Mouse (Mus musculus) embryonic facial prominence, embryonic 13.5 days (tissue): ENCODE results near the gene Stat5a. TPM values are rescaled to one million over a fixed set of nuclear protein-coding genes. Genes with fewer than 3 reads are reported as not detected.

Experiments used
- ATAC-seq: fragments of 200-750 bp; cut with Nextera tagmentation; 2 replicates; pipeline ENCODE4 v1.8.0; 2017; ENCODE audit warnings: low read depth; ENCODE audit not compliant: insufficient number of reproducible peaks, insufficient read depth, low FRiP score, low TSS enrichment
- H3K27ac ChIP-seq: fragments of 300-500 bp; sonication (generic); 2 replicates; pipeline ENCODE4 v1.5.1; 2015; ENCODE audit warnings: moderate library complexity, mild to moderate bottlenecking, inconsistent platforms
- H3K27me3 ChIP-seq: fragments of 300-500 bp; sonication (generic); 2 replicates; pipeline ENCODE4 v1.6.1; 2015; ENCODE audit warnings: mild to moderate bottlenecking, inconsistent platforms
- H3K36me3 ChIP-seq: fragments of 300-500 bp; sonication (generic); 2 replicates; pipeline ENCODE4 v1.6.1; 2015; ENCODE audit warnings: mild to moderate bottlenecking, inconsistent platforms
- H3K4me1 ChIP-seq: fragments of 300-500 bp; sonication (generic); 2 replicates; pipeline ENCODE4 v1.6.1; 2015; ENCODE audit warnings: inconsistent platforms
- H3K4me2 ChIP-seq: fragments of 300-500 bp; sonication (generic); 2 replicates; pipeline ENCODE4 v1.6.1; 2015; ENCODE audit warnings: moderate library complexity, mild to moderate bottlenecking, inconsistent platforms
- H3K4me3 ChIP-seq: fragments of 300-500 bp; sonication (generic); 2 replicates; pipeline ENCODE4 v1.5.1; 2015; ENCODE audit warnings: mild to moderate bottlenecking, inconsistent platforms
- H3K9ac ChIP-seq: fragments of 300-500 bp; sonication (generic); 2 replicates; pipeline ENCODE4 v1.6.1; 2015; ENCODE audit warnings: mild to moderate bottlenecking, inconsistent platforms
- H3K9me3 ChIP-seq: fragments of 300-500 bp; sonication (generic); 2 replicates; pipeline ENCODE4 v1.6.1; 2016; ENCODE audit warnings: inconsistent platforms
- WGBS: fragments of 180-500 bp; shearing (Covaris S2); methylation state at CpG from one replicate; pipeline ENCODE4 v1.1.7; 2015; ENCODE audit warnings: mixed read lengths; 5-methylcytosine and 5-hydroxymethylcytosine counted together
- polyA plus RNA-seq: library from polyadenylated mRNA; unstranded; fragments of >200 nt; fragmentation: Nextera tagmentation; extraction: Ambion mirVana; gene quantifications from 2 replicates; pipeline ENCODE4 v1.2.1, GENCODE M21; 2015

The Stat5a gene
- polyA plus RNA-seq, 1 experiment from 2014 or later, result 4.9 TPM

DNA sequence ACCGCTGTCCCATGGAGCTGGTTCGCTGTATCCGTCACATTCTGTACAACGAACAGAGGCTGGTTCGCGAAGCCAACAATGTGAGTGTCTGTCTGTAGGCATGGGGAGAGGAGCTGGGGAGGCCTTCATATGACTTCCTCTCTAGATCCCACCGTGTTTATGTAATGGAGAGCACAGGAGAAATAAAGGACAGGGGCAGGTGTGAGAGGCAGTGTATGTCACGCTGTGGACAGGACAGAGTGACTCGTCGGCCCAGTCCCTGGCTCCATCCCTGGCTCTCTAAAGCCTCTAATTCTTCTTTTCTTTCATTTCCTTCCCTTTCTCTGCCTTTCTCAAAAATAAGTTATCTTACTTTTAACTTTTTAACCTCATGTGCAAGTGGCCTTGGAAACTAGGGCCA is 4.0 kb downstream of the Stat5a start:
- H3K27ac ChIP-seq, result no peak overlapping the region
- H3K4me2 ChIP-seq, result no peak overlapping the region
- ATAC-seq, result no peak
- no peaks in the 10 kb centered on the region for H3K36me3 ChIP-seq
- H3K9ac ChIP-seq, result no peak overlapping the region
- H3K4me3 ChIP-seq, result no peak overlapping the region
- H3K27me3 ChIP-seq, result peaks cover 31% of the 10 kb centered on the region
- H3K9me3 ChIP-seq, result no peaks in the 10 kb centered on the region
- WGBS, result 87% methylated on average over 10 of the region's 10 CpGs
- H3K4me1 ChIP-seq, result peaks cover 18% of the 10 kb centered on the region

DNA sequence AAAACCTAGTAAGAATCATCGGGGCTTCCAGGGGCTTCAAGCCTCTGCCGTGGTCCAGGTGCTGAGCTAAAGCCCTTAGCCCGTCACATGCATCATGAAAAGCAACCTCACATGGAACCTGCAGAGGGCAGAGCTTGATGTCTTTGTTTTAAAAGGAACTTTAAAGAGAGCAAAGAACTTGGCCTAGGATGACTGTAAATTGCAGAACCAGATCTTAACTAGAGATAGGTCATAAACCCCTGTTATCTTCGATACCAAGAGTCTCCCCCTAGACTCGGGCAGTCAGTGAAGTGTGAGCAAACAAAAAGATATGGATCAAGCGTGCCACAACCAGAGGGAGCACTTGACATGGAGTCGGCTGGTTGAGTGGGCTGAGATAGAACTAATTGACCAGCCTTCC is 6.5 kb downstream of the Stat5a start:
- H3K36me3 ChIP-seq, result no peaks in the 10 kb centered on the region
- H3K27me3 ChIP-seq, result peaks cover 15% of the 10 kb centered on the region
- no peaks in the 10 kb centered on the region for H3K9me3 ChIP-seq
- H3K4me1 ChIP-seq, result peaks cover 2% of the 10 kb centered on the region
- H3K4me3 ChIP-seq, result no peak overlapping the region
- H3K27ac ChIP-seq, result no peak overlapping the region
- H3K4me2 ChIP-seq, result no peak overlapping the region
- no peak for ATAC-seq
- 84% methylated on average over 7 of the region's 7 CpGs for WGBS
- no peak overlapping the region for H3K9ac ChIP-seq

DNA sequence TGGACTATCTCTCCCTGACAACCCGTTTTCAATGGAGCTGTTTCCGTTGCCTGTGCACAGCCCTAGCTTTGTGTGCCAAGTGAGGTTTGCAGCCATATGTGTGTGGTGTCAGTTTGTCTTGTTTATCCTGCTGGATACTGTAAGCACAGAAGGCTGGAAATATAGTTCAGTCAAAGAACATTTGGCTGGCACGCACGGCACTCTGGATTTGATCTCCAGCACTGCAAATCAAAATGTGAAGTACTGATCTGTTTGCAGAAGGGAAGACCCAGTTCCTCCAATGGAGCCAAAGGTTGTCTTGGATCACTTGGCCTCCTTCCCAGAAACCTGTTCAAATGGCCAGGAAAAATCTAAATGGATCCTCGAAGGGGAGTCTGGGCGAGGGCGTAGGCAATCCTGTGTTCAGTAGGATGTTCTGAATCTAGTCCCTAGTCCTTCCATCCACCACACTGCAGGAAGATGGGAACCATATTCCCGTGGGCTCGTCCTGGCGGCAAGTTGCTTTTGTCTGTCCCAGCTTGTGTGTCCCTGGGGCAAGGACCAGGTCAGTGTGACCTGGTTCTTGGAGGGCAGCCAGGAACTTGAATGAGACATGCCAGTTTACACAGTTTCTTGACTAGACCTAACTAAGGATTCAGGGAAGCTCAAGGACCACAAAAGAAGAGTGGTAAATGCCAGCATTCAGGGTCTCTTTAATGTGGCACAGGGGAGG is 11.3 kb downstream of the Stat5a start:
- H3K36me3 ChIP-seq, result no peaks in the 10 kb centered on the region
- no peak for ATAC-seq
- no peaks in the 10 kb centered on the region for H3K27me3 ChIP-seq
- H3K9ac ChIP-seq, result no peak overlapping the region
- no peak overlapping the region for H3K4me2 ChIP-seq
- no peaks in the 10 kb centered on the region for H3K9me3 ChIP-seq
- no peak overlapping the region for H3K4me3 ChIP-seq
- no peaks in the 10 kb centered on the region for H3K4me1 ChIP-seq
- 73% methylated on average over 10 of the region's 10 CpGs for WGBS
- H3K27ac ChIP-seq, result no peak overlapping the region

DNA sequence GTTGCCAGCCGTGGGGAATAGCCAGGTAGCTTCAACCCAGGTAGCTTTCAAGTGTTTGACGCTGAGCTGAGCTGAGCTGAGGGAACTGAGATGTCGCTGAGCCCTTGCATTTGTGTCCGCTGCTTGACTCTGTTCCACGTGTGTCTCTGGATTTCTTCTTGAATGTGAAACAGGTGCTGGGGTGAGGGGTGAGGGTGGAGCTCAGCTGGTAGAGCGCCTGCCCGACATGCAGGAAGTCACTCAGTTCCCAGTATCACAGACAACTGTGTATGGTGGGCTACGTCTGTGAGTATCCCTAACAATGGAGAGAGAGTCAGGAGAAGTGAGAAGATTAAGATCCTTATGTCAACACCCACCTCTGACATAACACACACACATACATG is 11.8 kb downstream of the Stat5a start:
- Histone ChIP-seq H3K36me3 (no peaks in the 10 kb centered on the region), H3K4me1 (no peaks in the 10 kb centered on the region), H3K27ac (no peak overlapping the region), H3K9ac (no peak overlapping the region), H3K9me3 (no peaks in the 10 kb centered on the region), H3K27me3 (no peaks in the 10 kb centered on the region), H3K4me2 (no peak overlapping the region), H3K4me3 (no peak overlapping the region)
- ATAC-seq, result no peak
- 56% methylated on average over 8 of the region's 8 CpGs for WGBS

DNA sequence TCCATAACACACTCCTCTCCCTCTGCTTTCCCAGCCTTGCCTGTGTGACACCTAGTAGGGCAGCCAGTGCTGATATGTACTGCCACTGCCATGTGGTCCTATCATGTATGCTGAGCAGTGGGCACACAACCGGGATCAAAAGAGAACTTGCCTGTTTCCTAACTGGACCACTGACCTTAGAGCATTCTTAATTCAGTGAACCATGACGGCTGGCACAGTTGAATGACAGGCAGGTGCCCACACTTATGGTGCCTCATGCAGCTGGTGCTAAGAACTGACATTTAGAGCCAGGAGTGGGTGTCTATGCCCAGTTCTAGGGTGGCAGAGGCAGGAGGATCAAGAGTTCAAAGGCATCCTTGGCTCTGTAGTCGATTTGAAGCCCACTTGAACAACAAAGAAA is 16.6 kb downstream of the Stat5a start:
- H3K27me3 ChIP-seq, result no peaks in the 10 kb centered on the region
- no peak overlapping the region for H3K4me2 ChIP-seq
- no peaks in the 10 kb centered on the region for H3K4me1 ChIP-seq
- 80% methylated on average over 3 of the region's 3 CpGs for WGBS
- H3K27ac ChIP-seq, result no peak overlapping the region
- no peaks in the 10 kb centered on the region for H3K9me3 ChIP-seq
- H3K9ac ChIP-seq, result no peak overlapping the region
- no peak overlapping the region for H3K4me3 ChIP-seq
- ATAC-seq, result no peak
- peaks cover 7% of the 10 kb centered on the region; the same call in 1 of the 2 replicates for H3K36me3 ChIP-seq

DNA sequence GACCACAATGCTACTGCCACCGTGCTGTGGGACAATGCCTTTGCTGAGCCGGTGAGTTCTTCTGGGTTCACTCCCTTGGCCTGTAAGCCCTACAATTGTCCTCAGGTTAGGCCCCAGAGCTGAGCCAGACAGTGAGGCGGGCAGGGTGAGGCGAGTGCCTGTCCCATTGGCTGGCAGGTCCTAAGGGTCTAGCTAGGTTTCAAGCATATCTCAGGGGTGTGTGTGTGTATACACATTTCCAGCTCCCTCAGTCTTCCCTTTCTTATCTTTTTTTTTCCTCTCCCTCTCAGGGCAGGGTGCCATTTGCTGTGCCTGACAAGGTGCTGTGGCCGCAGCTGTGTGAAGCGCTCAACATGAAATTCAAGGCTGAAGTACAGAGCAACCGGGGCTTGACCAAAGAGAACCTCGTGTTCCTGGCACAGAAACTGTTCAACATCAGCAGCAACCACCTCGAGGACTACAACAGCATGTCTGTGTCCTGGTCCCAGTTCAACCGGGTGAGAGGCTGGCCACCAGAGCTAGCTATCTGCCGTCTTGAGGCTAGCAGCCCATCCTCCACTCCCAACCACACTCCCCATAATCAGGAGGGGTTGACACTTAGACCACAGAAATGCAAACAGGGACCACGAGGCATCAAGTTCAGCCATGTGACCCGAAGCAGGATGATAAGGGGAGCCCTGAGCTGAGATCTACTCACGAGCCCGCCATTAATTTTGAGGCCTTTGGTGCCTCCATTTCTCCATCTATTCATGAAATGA is 20.3 kb downstream of the Stat5a start:
- no peak overlapping the region for H3K27ac ChIP-seq
- no peak overlapping the region for H3K4me2 ChIP-seq
- no peak; the same call in 1 of the 2 replicates for ATAC-seq
- peaks cover 7% of the 10 kb centered on the region; the same call in 1 of the 2 replicates for H3K36me3 ChIP-seq
- no peak overlapping the region for H3K9ac ChIP-seq
- H3K4me3 ChIP-seq, result no peak overlapping the region
- no peaks in the 10 kb centered on the region for H3K4me1 ChIP-seq
- 78% methylated on average over 15 of the region's 15 CpGs for WGBS
- H3K9me3 ChIP-seq, result no peaks in the 10 kb centered on the region
- no peaks in the 10 kb centered on the region for H3K27me3 ChIP-seq

DNA sequence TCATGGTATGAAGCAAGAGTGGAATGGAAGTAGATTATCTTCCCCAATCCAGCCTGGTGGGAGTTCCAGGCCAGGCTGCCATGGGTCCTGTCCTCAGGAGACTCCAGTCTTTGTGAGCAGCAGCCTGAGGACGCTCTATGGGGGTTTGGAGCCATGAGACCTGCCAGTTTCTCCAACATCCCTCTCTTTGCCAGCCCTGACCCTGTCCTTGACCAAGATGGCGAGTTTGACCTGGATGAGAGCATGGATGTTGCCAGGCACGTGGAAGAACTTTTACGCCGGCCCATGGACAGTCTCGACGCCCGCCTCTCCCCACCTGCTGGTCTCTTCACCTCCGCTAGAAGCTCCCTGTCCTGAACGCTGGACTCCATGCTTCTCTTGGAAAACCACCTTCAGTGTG is 24.5 kb downstream of the Stat5a start:
- H3K36me3 ChIP-seq, result peaks cover 21% of the 10 kb centered on the region
- no peak overlapping the region for H3K4me3 ChIP-seq
- no peak overlapping the region for H3K9ac ChIP-seq
- H3K4me1 ChIP-seq, result no peaks in the 10 kb centered on the region
- no peak for ATAC-seq
- 89% methylated on average over 10 of the region's 10 CpGs for WGBS
- no peaks in the 10 kb centered on the region for H3K27me3 ChIP-seq
- no peaks in the 10 kb centered on the region for H3K9me3 ChIP-seq
- no peak overlapping the region for H3K4me2 ChIP-seq
- no peak overlapping the region for H3K27ac ChIP-seq

DNA sequence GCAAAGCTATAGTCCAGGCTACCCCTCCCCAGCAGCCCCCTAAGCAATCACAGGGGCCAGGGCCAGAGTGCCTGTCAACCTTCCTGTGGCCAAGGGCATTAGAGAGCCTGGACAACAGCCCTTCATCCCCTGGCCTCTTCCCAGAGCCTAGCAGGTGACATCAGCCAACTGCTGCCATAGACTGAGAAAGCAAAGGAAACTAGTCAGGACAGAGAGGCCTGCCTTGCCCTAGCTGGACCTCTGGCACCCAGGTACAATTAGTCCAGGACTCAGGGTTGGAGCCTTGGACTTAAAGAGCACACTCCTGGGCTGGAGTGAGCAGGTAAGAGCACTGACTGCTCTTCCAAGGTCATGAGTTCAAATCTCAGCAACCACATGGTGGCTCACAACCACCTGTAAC is 26.3 kb downstream of the Stat5a start:
- no peak overlapping the region for H3K4me3 ChIP-seq
- no peak overlapping the region for H3K9ac ChIP-seq
- no peak overlapping the region for H3K4me2 ChIP-seq
- no peaks in the 10 kb centered on the region for H3K9me3 ChIP-seq
- H3K36me3 ChIP-seq, result peaks cover 33% of the 10 kb centered on the region
- no peaks in the 10 kb centered on the region for H3K4me1 ChIP-seq
- H3K27ac ChIP-seq, result no peak overlapping the region
- H3K27me3 ChIP-seq, result no peaks in the 10 kb centered on the region
- no peak for ATAC-seq

DNA sequence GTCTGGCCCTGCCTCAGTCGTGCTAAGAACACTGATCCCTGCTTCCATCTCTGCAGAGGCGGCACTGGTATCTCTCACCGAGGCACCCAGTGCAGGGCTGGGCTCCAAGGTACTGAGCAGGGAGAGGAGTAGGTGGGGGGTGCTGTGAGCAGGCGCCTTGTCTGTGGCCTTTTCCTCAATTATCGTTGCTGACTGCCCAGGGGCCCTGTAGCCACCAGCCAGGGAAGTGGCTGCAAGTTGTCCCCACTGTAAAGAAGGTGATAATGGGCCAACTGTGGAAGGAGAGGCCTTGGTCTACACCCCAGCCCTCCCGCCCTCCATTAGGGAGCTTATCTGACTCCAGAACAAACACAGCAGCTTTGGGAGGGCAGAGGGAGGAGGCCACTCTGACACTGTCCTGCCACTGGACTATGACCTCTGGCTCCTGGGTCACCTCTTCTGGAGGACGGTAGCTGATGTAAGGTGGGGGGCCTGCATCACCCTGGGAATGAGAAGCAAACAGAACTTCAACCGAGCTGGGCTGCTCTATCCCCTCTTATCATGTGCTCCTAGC is 27.1 kb downstream of the Stat5a start:
- H3K4me2 ChIP-seq, result no peak overlapping the region
- 63% methylated on average over 8 of the region's 8 CpGs for WGBS
- H3K27ac ChIP-seq, result no peak overlapping the region
- no peaks in the 10 kb centered on the region for H3K9me3 ChIP-seq
- no peaks in the 10 kb centered on the region for H3K4me1 ChIP-seq
- ATAC-seq, result no peak
- peaks cover 40% of the 10 kb centered on the region for H3K36me3 ChIP-seq
- H3K9ac ChIP-seq, result no peak overlapping the region
- no peak overlapping the region for H3K4me3 ChIP-seq
- no peaks in the 10 kb centered on the region for H3K27me3 ChIP-seq

DNA sequence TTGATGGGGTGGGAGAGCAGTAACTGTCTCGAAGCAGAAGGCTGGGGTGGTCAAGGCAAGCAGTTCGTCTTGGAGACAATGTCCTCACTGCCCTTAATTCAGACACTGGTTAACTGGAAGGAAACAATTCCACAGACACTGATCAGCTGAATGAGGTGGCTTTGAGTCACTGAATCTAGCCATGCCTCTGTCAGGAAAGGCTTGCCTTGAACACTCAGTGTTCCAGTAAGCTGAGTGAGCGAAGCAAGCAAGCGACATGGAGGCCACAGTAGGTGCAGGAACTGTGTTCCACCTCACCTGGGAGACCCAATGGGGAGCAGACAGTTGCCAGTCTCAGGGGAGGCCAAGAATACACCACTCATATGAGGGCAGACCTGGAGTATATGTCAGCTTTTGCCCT is 28.1 kb downstream of the Stat5a start:
- no peak overlapping the region for H3K9ac ChIP-seq
- H3K4me2 ChIP-seq, result no peak overlapping the region
- no peaks in the 10 kb centered on the region for H3K4me1 ChIP-seq
- H3K9me3 ChIP-seq, result no peaks in the 10 kb centered on the region
- 86% methylated on average over 4 of the region's 4 CpGs for WGBS
- H3K27ac ChIP-seq, result no peak overlapping the region
- ATAC-seq, result no peak
- peaks cover 43% of the 10 kb centered on the region for H3K36me3 ChIP-seq
- no peak overlapping the region for H3K4me3 ChIP-seq
- H3K27me3 ChIP-seq, result no peaks in the 10 kb centered on the region

DNA sequence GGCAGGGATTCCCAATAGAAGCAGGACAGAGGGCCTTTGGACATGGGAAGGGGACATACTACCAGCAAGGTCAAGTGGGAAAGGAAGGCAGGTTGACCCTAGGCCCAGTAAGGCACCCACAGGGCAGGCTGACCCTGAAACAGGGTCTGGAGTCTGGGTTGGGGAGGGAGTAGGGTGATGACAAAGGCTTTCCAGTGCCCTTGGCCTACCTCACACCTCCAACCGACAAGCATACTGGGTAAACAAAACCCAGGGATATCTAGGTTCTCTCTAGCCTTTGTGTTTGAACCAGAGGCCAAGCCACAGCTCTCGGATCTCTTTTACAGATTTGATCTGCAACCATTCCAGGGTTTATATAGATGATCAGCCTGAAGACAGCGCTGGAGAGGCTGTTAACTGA is 28.6 kb downstream of the Stat5a start:
- ATAC-seq, result no peak
- H3K9me3 ChIP-seq, result no peaks in the 10 kb centered on the region
- no peak overlapping the region for H3K9ac ChIP-seq
- WGBS, result 78% methylated on average over 3 of the region's 3 CpGs
- peaks cover 46% of the 10 kb centered on the region for H3K36me3 ChIP-seq
- H3K27me3 ChIP-seq, result no peaks in the 10 kb centered on the region
- H3K4me2 ChIP-seq, result no peak overlapping the region
- no peak overlapping the region for H3K4me3 ChIP-seq
- no peaks in the 10 kb centered on the region for H3K4me1 ChIP-seq
- no peak overlapping the region for H3K27ac ChIP-seq

DNA sequence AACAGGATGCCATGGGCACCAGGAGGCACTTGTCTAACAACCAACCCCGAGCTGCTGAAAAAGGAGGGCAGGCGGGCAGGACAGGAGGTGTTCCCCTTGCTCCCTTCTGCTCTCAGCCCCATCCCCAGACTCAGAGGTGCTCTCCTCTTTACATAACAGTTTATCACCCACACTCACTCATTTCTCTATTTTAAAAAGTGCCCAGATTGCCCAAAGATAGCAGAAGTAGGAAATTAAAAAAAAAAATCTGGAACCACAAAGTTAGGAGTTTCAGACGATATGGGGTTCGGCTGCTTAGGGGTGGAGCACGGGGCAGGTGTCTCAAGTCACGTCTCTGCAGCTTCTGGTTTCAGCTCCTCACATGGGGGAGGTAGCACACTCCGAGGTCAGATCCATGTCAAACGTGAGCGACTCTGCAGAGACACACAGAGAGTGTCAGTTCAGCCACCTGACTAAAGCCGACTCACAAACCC is 29.2 kb downstream of the Stat5a start:
- Histone ChIP-seq H3K4me1 (no peaks in the 10 kb centered on the region), H3K27me3 (no peaks in the 10 kb centered on the region), H3K9ac (no peak overlapping the region), H3K9me3 (no peaks in the 10 kb centered on the region), H3K4me2 (no peak overlapping the region), H3K36me3 (peaks cover 50% of the 10 kb centered on the region), H3K4me3 (no peak overlapping the region), H3K27ac (no peak overlapping the region)
- WGBS, result 61% methylated on average over 10 of the region's 10 CpGs
- ATAC-seq, result no peak
